Mouse (Mus musculus): Measurements from ENCODE around the gene Rgs7bp. TPM values are rescaled to one million over a fixed set of nuclear protein-coding genes. Genes with fewer than 3 reads are reported as not detected.

The Rgs7bp gene
- polyA plus RNA-seq, 1 experiment from 2014 or later = 2.9 TPM

DNA sequence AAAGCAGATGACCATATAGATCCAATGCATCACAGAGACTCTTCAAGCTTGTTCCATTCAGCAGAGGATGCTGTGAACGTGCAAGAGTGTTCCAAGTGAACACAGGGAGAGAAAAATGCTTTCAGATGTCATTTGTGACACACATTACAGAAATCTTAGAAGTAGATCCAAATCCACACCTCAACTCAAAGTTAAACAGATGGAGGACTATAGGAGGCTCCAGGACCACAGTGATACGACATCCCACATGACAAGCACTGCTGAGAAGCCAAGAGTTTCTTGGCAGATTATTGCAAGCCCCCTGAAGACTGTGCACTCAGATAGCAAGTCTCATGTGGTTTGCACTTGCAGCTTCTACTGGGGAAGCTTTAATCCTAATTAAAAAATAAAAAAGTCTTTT, 53.0 kb downstream of the Rgs7bp start:
- H3K36me3 ChIP-seq = no peaks in the 10 kb centered on the region
- no peaks in the 10 kb centered on the region for H3K4me1 ChIP-seq (replicated peaks)
- no peak overlapping the region for H3K4me2 ChIP-seq (replicated peaks)
- ATAC-seq = no peak
- H3K9me3 ChIP-seq = no peaks in the 10 kb centered on the region
- 63% methylated on average over 2 of the region's 2 CpGs for WGBS
- H3K27me3 ChIP-seq (replicated peaks) = no peaks in the 10 kb centered on the region
- no peak overlapping the region for H3K27ac ChIP-seq
- no peak overlapping the region for H3K4me3 ChIP-seq (replicated peaks)
- no peak overlapping the region for H3K9ac ChIP-seq

DNA sequence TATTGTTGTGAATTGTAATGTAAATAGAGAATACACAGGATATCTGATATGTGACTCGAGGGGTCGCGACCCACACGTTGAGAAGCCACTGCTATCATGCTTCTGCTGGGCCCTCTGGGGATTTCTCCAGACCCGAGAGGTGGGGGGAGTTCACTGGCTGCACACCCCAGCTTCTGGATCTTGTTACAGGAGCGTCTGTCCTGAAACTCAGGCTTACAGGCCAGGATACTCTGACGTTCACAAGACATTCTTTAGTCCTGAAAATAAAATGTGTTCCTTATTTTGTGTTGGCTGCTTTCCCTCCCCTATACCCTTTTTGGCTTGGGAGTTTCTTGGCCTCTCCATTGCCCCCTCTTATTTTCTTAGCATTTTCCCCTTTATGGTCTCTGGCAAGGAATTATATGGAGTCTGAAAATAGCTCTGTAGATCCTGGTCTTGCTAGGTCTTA, 65.9 kb downstream of the Rgs7bp start:
- no peak overlapping the region for H3K4me2 ChIP-seq (replicated peaks)
- H3K9me3 ChIP-seq = no peaks in the 10 kb centered on the region
- H3K4me1 ChIP-seq (replicated peaks) = no peaks in the 10 kb centered on the region
- no peak overlapping the region for H3K27ac ChIP-seq
- H3K9ac ChIP-seq = no peak overlapping the region
- H3K27me3 ChIP-seq (replicated peaks) = no peaks in the 10 kb centered on the region
- H3K36me3 ChIP-seq = no peaks in the 10 kb centered on the region
- 61% methylated on average over 7 of the region's 7 CpGs for WGBS
- H3K4me3 ChIP-seq (replicated peaks) = no peak overlapping the region
- ATAC-seq = no peak

DNA sequence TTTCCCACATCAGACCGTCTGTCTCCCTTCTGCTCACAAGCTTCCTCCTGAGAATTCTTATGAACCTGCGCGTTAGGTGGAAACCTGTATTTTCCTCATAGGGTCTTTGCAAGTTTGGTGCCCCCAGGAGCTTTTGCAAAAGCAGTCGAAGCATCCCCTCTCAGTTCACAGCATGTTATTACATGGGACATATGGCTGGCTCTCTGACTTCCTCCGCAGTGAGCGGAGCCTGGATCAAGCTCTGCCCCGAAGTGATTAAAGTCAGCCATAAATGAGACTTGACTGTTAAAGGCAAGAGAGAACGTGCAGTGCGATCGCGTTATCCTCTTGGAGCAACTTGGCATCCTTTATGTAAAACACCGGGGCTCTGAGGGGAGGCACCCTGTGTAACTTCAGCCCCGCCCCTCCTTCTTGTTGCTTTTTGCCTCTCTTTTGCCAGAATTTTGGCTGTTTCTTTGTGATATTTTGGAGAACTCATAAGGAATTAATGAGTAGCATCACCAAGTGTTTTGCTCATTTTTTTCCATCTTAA, 66.7 kb downstream of the Rgs7bp start:
- Histone ChIP-seq H3K36me3 (no peaks in the 10 kb centered on the region), H3K27me3 (replicated peaks) (no peaks in the 10 kb centered on the region), H3K4me2 (replicated peaks) (no peak overlapping the region), H3K9me3 (no peaks in the 10 kb centered on the region), H3K4me1 (replicated peaks) (no peaks in the 10 kb centered on the region), H3K9ac (no peak overlapping the region), H3K4me3 (replicated peaks) (no peak overlapping the region), H3K27ac (no peak overlapping the region)
- 81% methylated on average over 13 of the region's 13 CpGs for WGBS
- no peak for ATAC-seq

DNA sequence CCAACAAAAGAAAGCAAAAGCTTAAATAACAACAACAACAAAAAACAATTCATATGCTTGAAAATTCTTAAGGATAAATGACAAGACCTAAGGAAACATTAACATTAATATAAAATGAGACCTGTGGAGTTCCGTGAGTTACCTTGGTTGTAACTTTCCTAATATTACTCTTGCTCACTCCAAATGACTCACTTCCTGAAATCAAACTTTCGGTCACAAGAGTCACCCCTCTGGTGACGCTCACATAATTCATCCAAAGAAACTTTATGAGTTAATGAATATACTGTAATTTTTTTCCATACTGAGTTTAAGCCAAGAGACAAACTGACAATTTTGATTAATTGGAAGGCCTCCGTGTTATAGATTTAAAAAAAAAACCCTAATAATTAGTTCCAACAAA, 69.0 kb downstream of the Rgs7bp start:
- Histone ChIP-seq H3K27ac (no peak overlapping the region), H3K9me3 (no peaks in the 10 kb centered on the region), H3K4me1 (replicated peaks) (no peaks in the 10 kb centered on the region), H3K9ac (no peak overlapping the region), H3K27me3 (replicated peaks) (no peaks in the 10 kb centered on the region), H3K4me2 (replicated peaks) (no peak overlapping the region), H3K4me3 (replicated peaks) (no peak overlapping the region), H3K36me3 (no peaks in the 10 kb centered on the region)
- WGBS = 84% methylated on average over 4 of the region's 4 CpGs
- ATAC-seq = no peak

DNA sequence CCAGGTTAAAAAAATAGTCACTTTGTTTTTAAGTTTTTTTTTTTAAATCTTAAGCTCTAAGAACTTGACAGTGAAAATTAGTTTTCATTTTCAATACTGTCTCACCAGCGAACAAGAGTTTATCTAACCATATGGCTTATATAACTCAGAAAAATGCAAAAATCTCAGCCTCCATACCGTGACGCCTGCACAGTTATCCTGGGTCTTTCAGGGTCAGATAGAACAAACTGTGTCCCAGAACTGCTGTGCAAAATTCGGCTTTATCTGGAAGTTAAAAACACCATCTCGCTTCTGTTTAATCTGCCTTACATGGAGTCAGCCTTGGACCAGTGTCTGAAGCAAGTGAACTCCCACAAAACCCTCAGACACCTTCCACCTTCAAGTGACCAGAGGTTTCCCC, 70.7 kb downstream of the Rgs7bp start:
- Histone ChIP-seq H3K4me2 (replicated peaks) (no peak overlapping the region), H3K36me3 (no peaks in the 10 kb centered on the region), H3K4me3 (replicated peaks) (no peak overlapping the region), H3K9me3 (no peaks in the 10 kb centered on the region), H3K9ac (no peak overlapping the region), H3K27me3 (replicated peaks) (no peaks in the 10 kb centered on the region), H3K4me1 (replicated peaks) (no peaks in the 10 kb centered on the region), H3K27ac (no peak overlapping the region)
- no peak for ATAC-seq
- WGBS = 61% methylated on average over 5 of the region's 5 CpGs

DNA sequence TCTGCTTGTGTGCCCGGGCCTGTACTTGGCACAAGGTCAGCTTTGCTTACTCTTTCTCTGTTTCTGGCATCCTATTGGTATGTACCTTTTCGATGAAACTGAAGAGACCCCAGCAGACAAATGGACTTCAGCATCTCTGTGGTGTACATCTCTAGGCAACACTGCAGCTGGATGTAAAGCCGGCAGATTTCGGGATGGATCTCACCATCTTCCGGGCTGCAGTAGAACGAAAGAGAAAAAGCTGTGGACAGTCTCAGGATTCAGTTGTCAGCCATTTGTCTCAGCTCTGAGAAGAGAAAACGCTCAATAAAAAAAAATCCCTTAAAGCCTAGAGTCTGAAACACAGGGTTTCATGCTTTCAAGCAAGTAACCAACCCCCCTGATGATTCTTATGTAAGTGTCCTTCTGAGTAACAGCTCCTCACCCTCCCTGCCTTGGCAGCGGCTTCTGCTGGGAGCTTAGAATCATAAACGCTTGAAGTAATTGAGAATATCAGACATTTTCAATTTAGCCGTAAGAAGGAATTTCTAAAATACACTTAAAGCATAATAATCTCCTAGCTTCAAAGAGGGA, 71.9 kb downstream of the Rgs7bp start:
- no peaks in the 10 kb centered on the region for H3K9me3 ChIP-seq
- H3K4me3 ChIP-seq (replicated peaks) = no peak overlapping the region
- H3K4me2 ChIP-seq (replicated peaks) = no peak overlapping the region
- no peaks in the 10 kb centered on the region for H3K27me3 ChIP-seq (replicated peaks)
- H3K27ac ChIP-seq = no peak overlapping the region
- H3K36me3 ChIP-seq = no peaks in the 10 kb centered on the region
- WGBS = 83% methylated on average over 10 of the region's 10 CpGs
- ATAC-seq = no peak
- no peaks in the 10 kb centered on the region for H3K4me1 ChIP-seq (replicated peaks)
- no peak overlapping the region for H3K9ac ChIP-seq

DNA sequence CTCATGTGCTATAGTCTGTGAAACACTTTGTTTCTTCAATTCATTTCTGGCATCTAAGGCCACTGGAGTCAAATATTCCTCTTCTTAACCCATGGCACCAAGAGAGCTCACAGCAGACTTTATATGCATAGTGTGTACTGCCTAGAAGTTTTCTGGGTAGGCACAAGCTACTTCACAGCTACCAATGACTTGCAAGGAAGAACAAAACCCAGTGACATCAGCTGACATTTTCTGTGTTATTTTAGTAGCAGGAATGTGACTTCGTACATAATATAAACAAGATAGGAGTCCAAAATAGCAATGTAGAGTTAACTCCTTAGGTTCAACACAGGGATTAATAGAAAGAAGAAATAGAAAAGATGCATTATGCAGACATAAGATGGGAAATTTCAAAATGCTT, 76.6 kb downstream of the Rgs7bp start:
- Histone ChIP-seq H3K9ac (no peak overlapping the region), H3K4me1 (replicated peaks) (no peaks in the 10 kb centered on the region), H3K27me3 (replicated peaks) (no peaks in the 10 kb centered on the region), H3K4me2 (replicated peaks) (no peak overlapping the region), H3K36me3 (no peaks in the 10 kb centered on the region), H3K4me3 (replicated peaks) (no peak overlapping the region), H3K9me3 (no peaks in the 10 kb centered on the region), H3K27ac (no peak overlapping the region)
- no peak for ATAC-seq
- 43% methylated on average over 1 of the region's 1 CpGs for WGBS

DNA sequence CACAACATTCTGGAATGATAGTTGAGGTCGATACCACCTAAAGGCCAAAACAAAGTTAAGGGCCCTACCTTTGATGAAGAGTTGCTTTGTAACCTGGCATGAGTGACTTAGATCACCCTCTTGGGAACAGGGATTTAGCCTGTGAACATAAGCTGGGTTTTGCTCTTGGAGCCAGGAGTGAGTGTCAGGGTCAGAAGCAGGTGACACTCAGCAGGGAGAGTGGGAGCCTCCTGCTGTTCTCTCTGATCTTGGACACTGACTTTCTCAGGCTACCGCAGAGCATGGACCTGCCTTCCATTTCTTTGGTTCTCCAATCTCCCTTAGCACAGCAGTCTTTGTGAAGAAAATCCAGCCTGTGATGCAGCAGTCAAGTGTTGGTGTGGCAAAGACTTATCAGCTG, 87.2 kb downstream of the Rgs7bp start:
- H3K27ac ChIP-seq = no peak overlapping the region
- no peak overlapping the region for H3K4me2 ChIP-seq (replicated peaks)
- H3K4me3 ChIP-seq (replicated peaks) = no peak overlapping the region
- no peak for ATAC-seq
- H3K4me1 ChIP-seq (replicated peaks) = no peaks in the 10 kb centered on the region
- no peaks in the 10 kb centered on the region for H3K9me3 ChIP-seq
- no peaks in the 10 kb centered on the region for H3K36me3 ChIP-seq
- no peak overlapping the region for H3K9ac ChIP-seq
- 70% methylated on average over 2 of the region's 2 CpGs for WGBS
- no peaks in the 10 kb centered on the region for H3K27me3 ChIP-seq (replicated peaks)

DNA sequence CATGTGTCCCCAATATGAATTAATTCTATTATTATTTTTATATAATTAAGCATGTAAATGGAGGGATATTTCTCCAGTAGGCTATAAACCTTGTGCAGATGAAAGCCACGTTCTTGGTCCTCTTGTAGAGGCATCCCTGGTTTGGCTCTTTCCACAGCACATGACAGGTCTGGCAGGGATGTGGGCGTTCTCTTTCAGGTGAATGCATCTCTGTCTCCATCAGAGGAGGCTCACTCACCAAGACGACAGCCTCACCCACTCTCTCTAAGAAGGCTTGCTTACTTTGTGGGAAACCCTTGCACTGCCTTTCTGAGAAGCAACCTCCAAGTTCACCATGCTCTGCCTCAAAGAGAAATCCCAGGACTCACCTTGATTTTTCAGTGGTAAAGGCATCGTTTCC, 91.0 kb downstream of the Rgs7bp start:
- 73% methylated on average over 4 of the region's 4 CpGs for WGBS
- Histone ChIP-seq H3K9me3 (no peaks in the 10 kb centered on the region), H3K9ac (no peak overlapping the region), H3K27me3 (replicated peaks) (no peaks in the 10 kb centered on the region), H3K27ac (no peak overlapping the region), H3K4me1 (replicated peaks) (no peaks in the 10 kb centered on the region), H3K4me3 (replicated peaks) (no peak overlapping the region), H3K4me2 (replicated peaks) (no peak overlapping the region), H3K36me3 (no peaks in the 10 kb centered on the region)
- no peak for ATAC-seq

DNA sequence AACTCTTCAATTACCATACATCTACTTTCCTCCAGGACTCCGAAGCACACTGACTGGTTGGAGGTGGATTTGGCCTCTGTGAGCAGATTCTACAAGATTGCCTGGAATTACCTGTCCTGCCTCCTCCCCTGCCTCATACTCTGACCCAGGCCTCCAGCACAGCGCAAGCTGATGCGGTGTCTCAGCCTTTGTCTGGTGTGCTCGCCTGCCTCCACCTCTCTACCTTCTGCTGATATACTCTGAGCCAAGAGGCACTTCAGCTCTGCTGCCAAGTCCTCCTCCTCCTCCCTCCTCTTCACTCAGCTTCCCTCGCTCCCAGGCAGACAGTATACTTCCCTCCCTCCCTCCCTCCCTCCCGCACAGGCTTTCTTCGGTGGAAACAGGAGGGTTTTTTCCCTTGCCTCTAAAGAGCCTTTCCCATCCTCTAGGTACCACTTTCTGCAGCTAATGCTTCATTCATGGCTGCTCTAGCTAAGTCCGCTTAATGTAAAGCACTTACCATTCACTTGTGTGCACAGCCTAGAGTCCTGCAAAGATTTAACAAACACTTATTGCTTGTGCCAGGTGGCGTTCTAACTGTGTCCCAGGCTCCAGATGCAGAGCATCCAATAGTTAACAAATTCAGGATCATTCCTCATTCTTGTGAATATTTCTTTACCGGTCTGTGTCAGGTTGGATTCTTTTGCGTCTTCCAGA, 91.9 kb downstream of the Rgs7bp start:
- H3K4me1 ChIP-seq (replicated peaks) = no peaks in the 10 kb centered on the region
- H3K27me3 ChIP-seq (replicated peaks) = no peaks in the 10 kb centered on the region
- H3K9ac ChIP-seq = no peak overlapping the region
- WGBS = 51% methylated on average over 11 of the region's 11 CpGs
- peak; percentile 63; the same call in 1 of the 2 replicates for ATAC-seq
- H3K27ac ChIP-seq = no peak overlapping the region
- no peaks in the 10 kb centered on the region for H3K36me3 ChIP-seq
- H3K4me3 ChIP-seq (replicated peaks) = no peak overlapping the region
- no peaks in the 10 kb centered on the region for H3K9me3 ChIP-seq
- H3K4me2 ChIP-seq (replicated peaks) = no peak overlapping the region

DNA sequence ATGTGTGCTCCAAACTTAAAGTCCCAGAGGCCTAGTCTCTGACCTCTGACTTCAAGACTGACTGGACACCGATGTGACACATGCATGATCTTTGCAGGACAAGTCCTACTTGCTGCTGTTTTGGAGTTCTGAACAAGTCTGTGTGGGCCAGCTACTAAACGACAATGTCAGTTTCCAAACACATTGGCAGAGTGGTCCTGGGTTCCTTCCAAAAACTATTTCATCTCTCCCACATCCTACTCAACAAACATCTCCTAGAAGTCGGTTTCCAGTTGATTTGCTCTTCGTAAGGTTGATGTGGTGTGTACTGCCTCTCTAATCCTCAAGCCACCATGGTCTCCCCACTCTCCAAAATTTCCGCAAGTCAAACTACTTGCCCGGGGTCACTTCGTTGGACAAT, 92.6 kb downstream of the Rgs7bp start:
- Histone ChIP-seq H3K27ac (no peak overlapping the region), H3K27me3 (replicated peaks) (no peaks in the 10 kb centered on the region), H3K4me1 (replicated peaks) (no peaks in the 10 kb centered on the region), H3K9ac (no peak overlapping the region), H3K36me3 (no peaks in the 10 kb centered on the region), H3K4me3 (replicated peaks) (no peak overlapping the region), H3K9me3 (no peaks in the 10 kb centered on the region), H3K4me2 (replicated peaks) (no peak overlapping the region)
- WGBS = 81% methylated on average over 7 of the region's 7 CpGs
- no peak for ATAC-seq

DNA sequence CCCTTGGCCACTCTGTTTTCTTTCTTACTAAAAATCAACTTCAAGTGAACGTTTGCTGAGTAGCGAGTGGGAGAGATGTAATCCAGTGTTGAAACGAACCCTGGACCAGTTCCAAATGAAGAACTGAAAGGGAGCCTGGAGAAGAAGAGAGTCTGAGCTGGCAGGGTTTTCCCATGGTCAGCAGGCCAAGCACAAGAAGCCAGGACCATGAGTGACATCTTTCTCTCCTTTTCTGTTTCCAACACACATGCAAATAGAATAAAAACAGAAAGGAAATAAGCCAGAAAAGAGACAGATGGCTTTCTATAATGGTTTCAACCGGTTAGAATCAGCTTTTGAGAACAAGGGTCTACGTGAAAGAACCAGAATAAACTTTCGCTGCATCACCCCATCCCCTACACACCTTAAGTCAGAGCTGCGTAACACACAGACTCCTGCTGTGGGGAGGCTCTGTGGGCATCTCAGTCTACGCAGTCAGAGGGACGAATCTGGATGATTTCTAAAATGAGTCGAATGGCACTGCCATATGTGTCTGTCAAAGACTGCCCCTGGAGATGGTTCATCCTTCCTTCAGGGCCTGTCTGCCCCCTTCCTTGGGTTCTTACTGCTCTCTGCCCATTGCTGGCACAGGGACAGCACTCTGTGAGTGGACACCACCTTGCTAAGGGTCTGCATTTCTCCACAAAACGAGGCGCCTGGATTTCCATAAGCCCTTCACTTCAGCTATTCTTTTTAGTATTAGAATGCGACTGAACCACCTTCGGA, 93.6 kb downstream of the Rgs7bp start:
- no peaks in the 10 kb centered on the region for H3K27me3 ChIP-seq (replicated peaks)
- H3K27ac ChIP-seq = no peak overlapping the region
- no peaks in the 10 kb centered on the region for H3K4me1 ChIP-seq (replicated peaks)
- H3K36me3 ChIP-seq = no peaks in the 10 kb centered on the region
- no peak overlapping the region for H3K4me2 ChIP-seq (replicated peaks)
- H3K4me3 ChIP-seq (replicated peaks) = no peak overlapping the region
- ATAC-seq = no peak
- 82% methylated on average over 14 of the region's 14 CpGs for WGBS
- H3K9ac ChIP-seq = no peak overlapping the region
- H3K9me3 ChIP-seq = no peaks in the 10 kb centered on the region

Measured in intestine, embryonic 15.5 days (tissue).